Mouse (Mus musculus): Measurements from ENCODE around the gene Pitpna. TPM values are rescaled to one million over a fixed set of nuclear protein-coding genes. Genes with fewer than 3 reads are reported as not detected.

The Pitpna gene
- polyA plus RNA-seq, 1 experiment from 2014 or later = 74.4 TPM

DNA sequence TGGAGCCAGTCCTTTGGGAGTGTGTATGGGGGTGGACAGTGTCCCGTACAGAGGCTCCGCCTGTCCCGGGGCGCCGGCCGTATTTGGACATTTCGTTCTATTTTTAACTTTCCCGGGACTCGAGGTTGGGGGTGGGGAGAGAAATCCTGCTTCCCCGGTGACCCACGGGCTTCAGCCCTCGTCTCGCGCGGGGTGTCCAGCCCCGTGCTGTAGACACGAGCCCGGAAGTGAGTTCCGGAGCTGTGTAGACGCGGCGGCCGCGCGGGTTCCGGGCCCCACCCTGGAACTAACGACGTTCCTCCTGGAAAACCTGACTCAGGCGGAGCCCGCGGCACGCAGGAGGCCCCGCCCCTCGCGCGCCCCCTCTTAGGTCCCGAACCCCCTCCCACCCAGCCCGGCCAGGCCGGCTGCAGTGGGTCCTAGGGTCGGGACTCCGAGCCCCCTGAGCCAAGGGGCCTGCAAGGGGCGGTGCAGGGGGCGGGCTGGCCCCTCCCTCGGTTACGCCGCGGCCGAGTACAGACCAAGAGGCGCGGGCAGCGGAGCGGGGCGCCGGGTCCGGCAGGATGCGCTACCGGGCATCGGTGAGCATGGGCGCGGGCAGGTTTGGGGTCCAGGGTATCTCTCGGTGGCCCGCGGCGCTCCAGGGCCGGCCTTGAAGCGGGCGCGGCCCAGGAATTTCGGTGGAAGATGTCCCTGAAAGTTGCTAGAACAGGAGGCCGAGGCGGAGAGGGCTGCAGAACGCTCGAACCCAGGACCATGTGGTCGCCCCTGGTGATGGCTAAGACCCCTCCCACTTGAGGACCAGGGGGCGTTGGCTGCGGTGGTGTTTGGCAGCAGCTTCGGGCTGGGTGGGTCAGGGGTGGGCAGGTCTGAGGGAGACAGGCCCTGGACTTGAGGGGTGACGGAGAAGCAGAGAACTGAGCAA is 68.0 kb downstream of the Pitpna start:
- Histone ChIP-seq H3K9ac (peak overlapping the region; percentile 86), H3K27me3 (peaks cover 25% of the 10 kb centered on the region), H3K27ac (peak overlapping the region; percentile 77), H3K4me1 (peaks cover 48% of the 10 kb centered on the region), H3K36me3 (peaks cover 30% of the 10 kb centered on the region), H3K9me3 (no peaks in the 10 kb centered on the region), H3K4me2 (peak overlapping the region; percentile 84), H3K4me3 (peak overlapping the region; percentile 82)
- ATAC-seq (ENCODE audit: insufficient number of reproducible peaks, insufficient read depth, low FRiP score, low TSS enrichment, low read depth) = peak; percentile 61
- 1% methylated on average over 78 of the region's 78 CpGs for WGBS

DNA sequence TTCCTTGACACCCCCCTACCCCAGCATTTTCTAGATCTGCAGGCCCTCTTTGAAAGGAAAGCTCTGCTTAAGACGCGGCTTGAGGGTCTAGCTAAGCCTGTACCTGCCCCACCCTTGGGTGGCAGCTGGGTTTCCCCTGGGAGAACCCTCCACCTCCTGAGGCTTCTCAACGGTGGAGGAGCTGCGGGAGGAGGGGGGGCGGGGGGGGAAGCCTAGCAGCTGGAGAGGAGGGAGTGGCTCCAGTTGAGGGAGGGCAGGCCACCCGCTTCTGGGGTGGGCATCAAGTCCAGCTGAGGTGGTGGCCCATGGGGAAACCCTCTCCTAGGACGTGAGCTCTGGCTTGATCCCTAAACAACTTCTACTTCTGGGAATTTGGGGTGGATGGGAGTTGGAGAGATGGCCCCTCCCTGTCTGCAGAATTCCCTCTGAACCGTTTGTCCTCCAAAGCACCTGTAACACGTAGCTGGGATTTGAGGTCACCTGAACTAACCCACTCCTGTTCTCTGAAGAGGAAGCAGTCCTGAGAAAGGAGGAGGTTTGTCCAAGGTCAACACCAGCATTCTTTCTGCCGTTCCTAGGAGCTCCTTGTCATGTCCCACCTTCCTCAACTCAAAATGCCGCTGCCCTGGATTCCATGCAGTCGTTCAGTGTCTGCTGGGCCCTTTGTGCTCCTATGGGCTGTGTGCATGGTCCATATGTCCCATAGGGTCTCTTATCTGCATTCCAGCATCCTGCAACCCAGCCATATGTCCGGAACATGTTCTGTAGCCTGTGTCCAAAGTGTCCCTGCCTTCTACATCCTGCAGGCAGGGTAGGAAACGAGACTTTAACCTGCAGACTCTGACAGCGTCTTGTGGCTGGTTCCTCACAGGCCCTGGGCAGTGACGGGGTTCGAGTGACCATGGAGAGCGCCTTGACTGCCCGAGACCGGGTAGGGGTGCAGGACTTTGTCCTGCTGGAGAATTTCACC is 69.0 kb downstream of the Pitpna start:
- H3K4me2 ChIP-seq = peak overlapping the region; percentile 84
- H3K9ac ChIP-seq = peak overlapping the region; percentile 86
- H3K4me3 ChIP-seq = peak overlapping the region; percentile 82
- H3K27me3 ChIP-seq = peaks cover 25% of the 10 kb centered on the region
- H3K36me3 ChIP-seq = peaks cover 40% of the 10 kb centered on the region
- peaks cover 41% of the 10 kb centered on the region for H3K4me1 ChIP-seq
- no peak for ATAC-seq (ENCODE audit: insufficient number of reproducible peaks, insufficient read depth, low FRiP score, low TSS enrichment, low read depth)
- 63% methylated on average over 19 of the region's 20 CpGs for WGBS
- H3K27ac ChIP-seq = 0 out of 2 replicates have a peak overlapping the region, but pooled peaks have one; percentile 77
- no peaks in the 10 kb centered on the region for H3K9me3 ChIP-seq

DNA sequence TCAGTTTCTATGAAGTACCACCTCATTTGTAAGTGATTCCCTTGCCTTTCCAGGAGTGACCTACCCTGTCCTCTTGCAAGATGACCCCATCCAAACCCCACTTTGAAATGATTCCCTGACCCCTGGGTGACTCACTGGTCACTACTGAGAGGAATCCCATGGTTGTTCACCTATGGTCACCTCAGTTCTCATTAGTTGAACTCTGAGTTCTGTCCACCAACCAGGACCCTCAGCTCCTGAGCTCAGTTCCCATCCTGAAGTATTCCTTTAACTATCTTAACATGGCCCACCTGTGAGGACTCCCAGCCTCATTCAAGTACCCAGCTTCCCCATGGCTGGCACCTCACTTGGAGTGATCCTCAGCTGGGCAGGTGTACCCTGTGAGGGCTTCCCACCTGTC is 69.9 kb downstream of the Pitpna start:
- Histone ChIP-seq H3K4me3 (no peak overlapping the region), H3K4me2 (no peak overlapping the region), H3K27ac (no peak overlapping the region), H3K36me3 (peaks cover 50% of the 10 kb centered on the region), H3K9me3 (no peaks in the 10 kb centered on the region), H3K27me3 (peaks cover 17% of the 10 kb centered on the region), H3K4me1 (peaks cover 33% of the 10 kb centered on the region), H3K9ac (no peak overlapping the region)
- no peak for ATAC-seq (ENCODE audit: insufficient number of reproducible peaks, insufficient read depth, low FRiP score, low TSS enrichment, low read depth)

DNA sequence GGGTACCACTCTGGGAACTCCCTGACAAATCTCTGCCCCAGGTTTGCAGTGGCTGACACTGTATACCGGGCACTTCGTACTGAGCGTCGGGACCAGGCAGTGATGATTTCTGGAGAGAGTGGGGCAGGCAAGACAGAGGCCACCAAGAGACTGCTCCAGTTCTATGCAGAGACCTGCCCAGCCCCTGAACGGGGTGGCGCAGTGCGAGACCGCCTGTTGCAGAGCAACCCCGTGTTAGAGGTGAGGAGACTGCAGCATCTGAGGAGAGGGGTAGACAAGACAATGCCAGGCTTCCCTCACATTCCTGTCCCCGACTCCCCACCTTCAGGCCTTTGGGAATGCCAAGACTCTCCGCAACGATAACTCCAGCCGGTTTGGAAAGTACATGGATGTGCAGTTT is 70.4 kb downstream of the Pitpna start:
- 93% methylated on average over 13 of the region's 13 CpGs for WGBS
- Histone ChIP-seq H3K9me3 (no peaks in the 10 kb centered on the region), H3K4me3 (no peak overlapping the region), H3K4me2 (no peak overlapping the region), H3K27ac (no peak overlapping the region), H3K36me3 (peaks cover 54% of the 10 kb centered on the region), H3K9ac (no peak overlapping the region), H3K4me1 (peaks cover 31% of the 10 kb centered on the region), H3K27me3 (peaks cover 13% of the 10 kb centered on the region)
- ATAC-seq (ENCODE audit: insufficient number of reproducible peaks, insufficient read depth, low FRiP score, low TSS enrichment, low read depth) = no peak

DNA sequence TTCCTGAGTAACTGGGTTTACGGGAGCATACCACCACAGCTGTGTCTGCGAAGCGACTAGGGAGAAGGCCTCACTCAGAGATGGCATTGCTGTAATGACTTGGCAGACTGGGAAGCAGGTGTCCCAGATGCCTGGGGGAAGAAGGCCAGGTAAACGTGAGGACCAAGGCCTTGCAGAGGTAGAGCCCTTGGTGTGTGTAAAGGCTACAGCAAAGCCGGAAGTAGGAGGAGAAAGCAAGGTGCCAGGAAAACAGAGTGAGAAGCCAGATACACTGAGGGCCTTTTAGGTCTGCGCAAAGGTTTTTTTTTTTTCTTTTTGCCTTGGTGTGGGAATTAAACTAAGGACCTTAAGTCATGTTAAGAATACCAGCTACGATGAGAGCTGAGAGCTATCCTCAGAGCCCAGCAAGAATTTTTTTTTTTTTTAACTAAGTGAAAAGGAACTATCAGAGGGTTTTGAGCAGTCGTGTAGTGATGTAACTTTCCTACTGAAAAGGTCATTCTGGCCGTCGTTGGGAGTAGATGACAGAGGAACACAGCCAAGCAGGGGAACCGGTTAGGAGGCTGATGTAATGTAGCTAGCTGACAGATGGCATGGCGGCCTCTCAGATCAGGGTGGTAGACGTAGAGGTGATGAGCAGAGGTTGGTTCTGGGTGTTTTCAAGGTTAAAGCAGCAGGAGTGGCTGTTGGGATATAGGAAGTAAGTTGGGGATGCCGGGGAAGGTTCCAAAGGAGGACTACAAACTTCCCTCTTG is 71.3 kb downstream of the Pitpna start:
- Histone ChIP-seq H3K27me3 (0 out of 2 replicates have a peak, but pooled peaks cover 6% of the 10 kb centered on the region), H3K4me1 (peaks cover 23% of the 10 kb centered on the region), H3K4me2 (no peak overlapping the region), H3K36me3 (peaks cover 58% of the 10 kb centered on the region), H3K4me3 (no peak overlapping the region), H3K9me3 (no peaks in the 10 kb centered on the region), H3K27ac (no peak overlapping the region), H3K9ac (no peak overlapping the region)
- no peak for ATAC-seq (ENCODE audit: insufficient number of reproducible peaks, insufficient read depth, low FRiP score, low TSS enrichment, low read depth)
- WGBS = 82% methylated on average over 14 of the region's 14 CpGs

DNA sequence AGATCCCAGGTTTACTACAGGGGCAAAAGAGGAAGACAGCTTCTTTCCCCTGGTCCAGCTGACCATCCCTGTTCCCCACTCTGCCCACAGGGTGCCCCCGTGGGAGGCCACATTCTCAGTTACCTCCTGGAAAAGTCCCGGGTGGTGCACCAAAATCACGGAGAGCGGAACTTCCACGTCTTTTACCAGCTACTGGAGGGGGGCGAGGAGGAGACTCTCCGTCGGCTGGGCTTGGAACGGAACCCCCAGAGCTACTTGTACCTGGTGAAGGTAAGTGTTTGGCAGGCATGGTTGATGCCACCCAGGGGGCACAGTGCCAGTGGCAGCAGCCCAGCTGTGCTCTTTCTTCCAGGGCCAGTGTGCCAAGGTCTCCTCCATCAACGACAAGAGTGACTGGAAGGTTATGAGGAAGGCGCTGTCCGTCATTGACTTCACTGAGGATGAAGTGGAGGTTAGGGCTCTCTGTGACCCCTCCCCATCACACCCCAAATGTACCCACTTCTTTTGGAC is 72.2 kb downstream of the Pitpna start:
- no peak for ATAC-seq (ENCODE audit: insufficient number of reproducible peaks, insufficient read depth, low FRiP score, low TSS enrichment, low read depth)
- Histone ChIP-seq H3K4me3 (no peak overlapping the region), H3K9me3 (no peaks in the 10 kb centered on the region), H3K27me3 (no peaks in the 10 kb centered on the region), H3K4me1 (peaks cover 14% of the 10 kb centered on the region), H3K9ac (no peak overlapping the region), H3K4me2 (no peak overlapping the region), H3K27ac (no peak overlapping the region), H3K36me3 (peaks cover 64% of the 10 kb centered on the region)
- 89% methylated on average over 12 of the region's 12 CpGs for WGBS

DNA sequence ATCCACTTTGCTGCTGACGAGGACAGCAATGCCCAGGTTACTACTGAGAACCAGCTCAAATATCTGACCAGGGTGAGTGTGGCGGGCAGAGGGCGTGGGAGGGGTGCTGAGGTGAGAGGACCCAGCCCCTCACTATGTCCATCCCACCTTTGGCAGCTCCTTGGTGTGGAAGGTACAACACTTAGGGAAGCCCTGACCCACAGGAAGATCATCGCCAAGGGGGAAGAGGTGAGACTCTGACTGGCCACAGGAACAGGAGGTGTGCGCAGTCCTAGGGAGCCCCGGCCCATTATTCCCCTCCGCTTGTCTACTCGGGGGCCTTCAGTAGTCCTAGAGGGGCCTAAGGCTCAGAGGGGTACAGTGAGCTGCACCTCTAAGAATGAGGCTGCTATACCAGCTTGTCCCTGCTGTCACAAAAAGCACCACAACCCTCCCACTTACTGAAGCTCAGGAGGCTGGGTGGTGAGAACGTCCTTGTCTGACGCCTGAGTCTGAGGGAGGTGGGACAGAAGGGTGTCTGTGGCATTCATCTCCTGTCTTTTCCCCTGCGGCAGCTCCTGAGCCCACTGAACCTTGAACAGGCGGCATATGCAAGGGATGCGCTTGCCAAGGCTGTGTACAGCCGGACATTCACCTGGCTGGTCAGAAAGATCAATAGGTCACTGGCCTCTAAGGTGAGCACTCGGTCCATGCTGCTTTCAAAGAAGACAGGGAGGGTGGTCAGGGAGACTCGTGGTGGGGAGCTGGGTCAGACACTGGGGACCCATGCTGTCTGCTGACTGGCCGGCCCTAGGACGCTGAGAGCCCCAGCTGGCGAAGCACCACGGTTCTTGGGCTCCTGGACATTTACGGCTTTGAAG is 73.3 kb downstream of the Pitpna start:
- H3K27me3 ChIP-seq = no peaks in the 10 kb centered on the region
- H3K9ac ChIP-seq = no peak overlapping the region
- no peak overlapping the region for H3K27ac ChIP-seq
- 91% methylated on average over 21 of the region's 21 CpGs for WGBS
- H3K36me3 ChIP-seq = peaks cover 74% of the 10 kb centered on the region
- H3K4me1 ChIP-seq = peaks cover 13% of the 10 kb centered on the region
- no peak for ATAC-seq (ENCODE audit: insufficient number of reproducible peaks, insufficient read depth, low FRiP score, low TSS enrichment, low read depth)
- no peak overlapping the region for H3K4me2 ChIP-seq
- H3K9me3 ChIP-seq = no peaks in the 10 kb centered on the region
- H3K4me3 ChIP-seq = no peak overlapping the region

DNA sequence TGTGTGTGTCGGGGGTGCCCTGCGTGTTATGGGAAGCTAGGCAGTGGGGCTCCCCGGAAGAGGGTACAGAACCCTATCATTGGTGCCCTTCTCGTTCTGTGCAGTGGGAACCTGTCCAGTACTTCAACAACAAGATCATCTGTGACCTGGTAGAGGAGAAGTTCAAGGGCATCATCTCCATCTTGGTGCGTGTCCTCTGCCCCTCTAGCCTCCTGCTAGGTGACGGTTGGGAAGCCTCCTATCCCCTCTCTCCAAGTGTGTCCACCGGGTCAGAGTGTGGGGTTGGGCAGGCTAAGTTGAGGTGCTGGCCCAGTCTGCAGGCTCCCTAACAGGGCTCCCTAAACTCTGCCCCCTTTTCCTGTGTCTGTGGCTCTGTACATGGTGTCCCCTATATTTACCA is 74.2 kb downstream of the Pitpna start:
- Histone ChIP-seq H3K4me1 (peaks cover 4% of the 10 kb centered on the region; the same call in 1 of the 2 replicates), H3K4me3 (no peak overlapping the region), H3K27ac (no peak overlapping the region), H3K9ac (no peak overlapping the region), H3K36me3 (peaks cover 84% of the 10 kb centered on the region), H3K4me2 (no peak overlapping the region), H3K27me3 (no peaks in the 10 kb centered on the region), H3K9me3 (no peaks in the 10 kb centered on the region)
- no peak for ATAC-seq (ENCODE audit: insufficient number of reproducible peaks, insufficient read depth, low FRiP score, low TSS enrichment, low read depth)
- WGBS = 89% methylated on average over 7 of the region's 7 CpGs

DNA sequence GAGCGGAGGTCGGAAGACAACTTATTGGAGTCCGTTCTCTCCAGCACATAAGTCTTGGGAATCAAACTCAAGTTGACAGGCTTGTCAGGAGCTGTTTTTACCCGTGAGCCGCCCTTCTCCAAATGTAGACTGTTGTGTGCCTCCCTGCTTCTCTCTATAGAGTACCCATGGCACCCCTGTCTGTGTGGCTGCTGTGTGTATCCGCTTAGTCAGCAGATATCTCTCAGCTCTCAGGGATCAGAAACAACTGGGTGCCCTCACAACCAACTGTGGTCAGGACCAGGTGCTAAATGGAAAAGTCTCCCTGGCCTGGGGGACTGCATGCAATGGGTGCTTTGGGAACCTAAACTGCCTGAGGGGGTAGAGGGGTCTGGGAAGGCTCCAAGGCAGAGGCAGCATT is 78.4 kb downstream of the Pitpna start:
- H3K4me1 ChIP-seq = no peaks in the 10 kb centered on the region
- H3K9ac ChIP-seq = no peak overlapping the region
- H3K9me3 ChIP-seq = no peaks in the 10 kb centered on the region
- ATAC-seq (ENCODE audit: insufficient number of reproducible peaks, insufficient read depth, low FRiP score, low TSS enrichment, low read depth) = no peak
- H3K27me3 ChIP-seq = no peaks in the 10 kb centered on the region
- no peak overlapping the region for H3K4me2 ChIP-seq
- H3K27ac ChIP-seq = no peak overlapping the region
- H3K4me3 ChIP-seq = no peak overlapping the region
- 93% methylated on average over 6 of the region's 6 CpGs for WGBS
- peaks cover 90% of the 10 kb centered on the region for H3K36me3 ChIP-seq

DNA sequence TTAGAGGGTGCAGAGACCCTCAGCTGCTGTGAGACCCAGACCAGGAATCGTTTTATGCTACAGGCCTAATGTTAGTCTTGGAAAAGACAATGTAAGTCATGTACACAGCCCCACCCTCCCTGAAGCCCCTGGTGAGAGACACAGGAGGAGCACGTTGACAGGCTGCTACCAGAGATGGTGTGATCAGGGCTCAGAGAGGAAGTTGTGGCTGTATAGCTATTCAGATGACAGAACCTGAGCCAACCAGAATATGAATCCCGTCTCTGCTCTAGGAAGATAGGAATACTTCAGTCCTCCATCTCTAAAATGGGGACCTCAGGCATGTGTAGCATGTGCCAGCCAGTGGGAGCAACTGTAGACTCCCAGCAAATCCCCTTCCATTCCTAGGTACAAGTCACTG is 80.7 kb downstream of the Pitpna start:
- peaks cover 91% of the 10 kb centered on the region for H3K36me3 ChIP-seq
- no peaks in the 10 kb centered on the region for H3K9me3 ChIP-seq
- 87% methylated on average over 3 of the region's 3 CpGs for WGBS
- H3K27ac ChIP-seq = no peak overlapping the region
- H3K4me2 ChIP-seq = no peak overlapping the region
- no peaks in the 10 kb centered on the region for H3K27me3 ChIP-seq
- no peak overlapping the region for H3K9ac ChIP-seq
- H3K4me1 ChIP-seq = no peaks in the 10 kb centered on the region
- H3K4me3 ChIP-seq = no peak overlapping the region
- no peak for ATAC-seq (ENCODE audit: insufficient number of reproducible peaks, insufficient read depth, low FRiP score, low TSS enrichment, low read depth)

Data from embryonic facial prominence, embryonic 13.5 days (tissue).